Mouse (Mus musculus): ENCODE results near the gene 5330417H12Rik.

The 5330417H12Rik gene

GRCm38 (mm10) chr7:107628383-107628782 lies 3.4 kb upstream of the 5330417H12Rik start:
- no peak for DNase-seq (ENCODE audit: extremely low spot score, low read depth, low spot score)

GRCm38 (mm10) chr7:107625781-107626180 lies 820 bp upstream of the 5330417H12Rik start:
- no peak for DNase-seq (ENCODE audit: extremely low spot score, low read depth, low spot score)

- no peak for DNase-seq (ENCODE audit: extremely low spot score, low read depth, low spot score)
These were observed 529 bp downstream of the 5330417H12Rik start for GRCm38 (mm10) chr7:107624432-107624831.

GRCm38 (mm10) chr7:107620137-107620536 lies 4.8 kb downstream of the 5330417H12Rik start:
- no peak for DNase-seq (ENCODE audit: extremely low spot score, low read depth, low spot score)

GRCm38 (mm10) chr7:107619225-107619624 lies 5.7 kb downstream of the 5330417H12Rik start:
- DNase-seq (ENCODE audit: extremely low spot score, low read depth, low spot score) = no peak

- DNase-seq (ENCODE audit: extremely low spot score, low read depth, low spot score) = no peak
These were observed 6.7 kb downstream of the 5330417H12Rik start for GRCm38 (mm10) chr7:107618028-107618992.

GRCm38 (mm10) chr7:107610880-107611279 lies 14.1 kb downstream of the 5330417H12Rik start:
- DNase-seq (ENCODE audit: extremely low spot score, low read depth, low spot score) = no peak

- DNase-seq (ENCODE audit: extremely low spot score, low read depth, low spot score) = no peak
These were observed 15.2 kb downstream of the 5330417H12Rik start for GRCm38 (mm10) chr7:107609622-107610255.

GRCm38 (mm10) chr7:107607766-107608165 lies 17.2 kb downstream of the 5330417H12Rik start:
- no peak for DNase-seq (ENCODE audit: extremely low spot score, low read depth, low spot score)

GRCm38 (mm10) chr7:107602913-107603312 lies 22.0 kb downstream of the 5330417H12Rik start:
- DNase-seq (ENCODE audit: extremely low spot score, low read depth, low spot score) = no peak

- DNase-seq (ENCODE audit: extremely low spot score, low read depth, low spot score) = no peak
These were observed 22.5 kb downstream of the 5330417H12Rik start for GRCm38 (mm10) chr7:107602505-107602904.

GRCm38 (mm10) chr7:107600651-107601050 lies 24.3 kb downstream of the 5330417H12Rik start:
- DNase-seq (ENCODE audit: extremely low spot score, low read depth, low spot score) = no peak

GRCm38 (mm10) chr7:107597956-107598355 lies 27.0 kb downstream of the 5330417H12Rik start:
- DNase-seq (ENCODE audit: extremely low spot score, low read depth, low spot score) = no peak

GRCm38 (mm10) chr7:107596753-107597152 lies 28.2 kb downstream of the 5330417H12Rik start:
- DNase-seq (ENCODE audit: extremely low spot score, low read depth, low spot score) = no peak

- DNase-seq (ENCODE audit: extremely low spot score, low read depth, low spot score) = no peak
These were observed 29.5 kb downstream of the 5330417H12Rik start for GRCm38 (mm10) chr7:107595426-107595825.

GRCm38 (mm10) chr7:107594857-107595402 lies 30.0 kb downstream of the 5330417H12Rik start, which contains the start of gene Ppfibp2:
Gene Ppfibp2 (plus strand): TSS chr7:107595207.
- DNase-seq (ENCODE audit: extremely low spot score, low read depth, low spot score) = no peak

GRCm38 (mm10) chr7:107594325-107594856 lies 30.6 kb downstream of the 5330417H12Rik start:
- DNase-seq (ENCODE audit: extremely low spot score, low read depth, low spot score) = no peak

GRCm38 (mm10) chr7:107593904-107594303 lies 31.1 kb downstream of the 5330417H12Rik start:
- no peak for DNase-seq (ENCODE audit: extremely low spot score, low read depth, low spot score)

GRCm38 (mm10) chr7:107592641-107593040 lies 32.3 kb downstream of the 5330417H12Rik start:
- DNase-seq (ENCODE audit: extremely low spot score, low read depth, low spot score) = no peak

GRCm38 (mm10) chr7:107574276-107574675 lies 50.7 kb downstream of the 5330417H12Rik start:
- no peak for DNase-seq (ENCODE audit: extremely low spot score, low read depth, low spot score)

Measured in hindlimb bud, embryonic 11.5 days (tissue).